Mouse (Mus musculus) C2C12 (cell line): ENCODE data around the gene Pawr. TPM values are rescaled to one million over a fixed set of nuclear protein-coding genes. Genes with fewer than 3 reads are reported as not detected.

Source experiments
- H3K27me3 ChIP-seq: one replicate; pipeline ENCODE4 v1.6.1; 2011; ENCODE audit not compliant: control insufficient read depth, insufficient read depth, insufficient read length
- H3K36me3 ChIP-seq: one replicate; pipeline ENCODE4 v1.6.1; 2011; ENCODE audit not compliant: control insufficient read depth, insufficient read depth
- H3K4me3 ChIP-seq: one replicate; pipeline ENCODE4 v1.5.1; 2011; ENCODE audit warnings: mild to moderate bottlenecking, control low read depth; ENCODE audit not compliant: poor library complexity, insufficient read depth, severe bottlenecking
- H3K79me2 ChIP-seq: one replicate; pipeline ENCODE4 v1.6.1; 2011; ENCODE audit not compliant: control insufficient read depth, insufficient read depth
- H3K79me3 ChIP-seq: one replicate; pipeline ENCODE4 v1.6.1; 2011; ENCODE audit warnings: low read depth, control low read depth
- H3ac ChIP-seq: one replicate; pipeline ENCODE3; 2011; ENCODE audit warnings: low read depth; ENCODE audit not compliant: control insufficient read depth, insufficient read length
- CEBPB ChIP-seq: IDR thresholded peaks from one replicate; pipeline ENCODE4 v1.6.1; 2011; ENCODE audit warnings: low read depth, mild to moderate bottlenecking, control low read depth, moderate library complexity
- CTCF ChIP-seq: IDR thresholded peaks from one replicate; pipeline ENCODE4 v1.5.1; 2011; ENCODE audit not compliant: control insufficient read depth, insufficient read depth, insufficient read length
- FOSL1 ChIP-seq: IDR thresholded peaks from one replicate; pipeline ENCODE4 v1.8.0; 2011; ENCODE audit warnings: mild to moderate bottlenecking, low read length; ENCODE audit not compliant: poor library complexity, insufficient read depth, severe bottlenecking
- MAX ChIP-seq: IDR thresholded peaks from one replicate; pipeline ENCODE4 v1.6.1; 2011; ENCODE audit warnings: mild to moderate bottlenecking, control low read depth
- MYOD1 ChIP-seq: IDR thresholded peaks from one replicate; pipeline ENCODE4 v1.6.1; 2011; ENCODE audit warnings: low read depth; ENCODE audit not compliant: control insufficient read depth, insufficient read length
- MYOG ChIP-seq: IDR thresholded peaks from one replicate; pipeline ENCODE4 v1.6.1; 2011; ENCODE audit not compliant: control insufficient read depth, insufficient read length; ENCODE audit errors: extremely low read depth
- USF1 ChIP-seq: IDR thresholded peaks from one replicate; pipeline ENCODE4 v1.6.1; 2011; ENCODE audit warnings: low read depth, mild to moderate bottlenecking, control low read depth, moderate library complexity
- polyA plus RNA-seq: library from polyadenylated mRNA; unstranded; fragments of >200 nt; fragmentation: generic; extraction: Trizol; gene quantifications from one replicate; pipeline ENCODE4 v1.2.1, GENCODE M21; 2012; ENCODE audit warnings: missing spikeins

Gene Pawr
- polyA plus RNA-seq, 1 experiment: 4.2 TPM

DNA sequence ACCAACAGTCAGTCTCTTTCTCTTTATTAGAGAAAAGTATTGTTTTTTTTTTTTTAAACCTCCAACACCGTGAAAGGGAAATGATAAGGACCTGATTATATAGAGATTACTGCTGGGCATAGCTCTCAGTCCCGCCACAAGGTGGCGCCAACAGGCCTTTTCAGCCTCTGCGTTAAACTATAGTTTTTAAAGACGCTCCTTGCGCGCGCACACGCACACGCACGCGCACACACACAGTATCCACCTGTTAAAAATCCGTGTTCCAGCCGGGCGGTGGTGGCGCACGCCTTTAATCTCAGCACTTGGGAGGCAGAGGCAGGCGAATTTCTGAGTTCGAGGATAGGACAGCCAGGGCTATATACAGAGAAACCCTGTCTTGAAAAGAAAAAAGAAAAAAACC is 31.1 kb upstream of the Pawr start:
- Histone ChIP-seq H3K36me3 (no peaks in the 10 kb centered on the region), H3K79me3 (no peaks in the 10 kb centered on the region), H3K79me2 (no peaks in the 10 kb centered on the region), H3K4me3 (no peak overlapping the region), H3K27me3 (no peaks in the 10 kb centered on the region), H3ac (no peak overlapping the region)
- TF ChIP-seq USF1 (no peak), CTCF (peak; percentile 39)

DNA sequence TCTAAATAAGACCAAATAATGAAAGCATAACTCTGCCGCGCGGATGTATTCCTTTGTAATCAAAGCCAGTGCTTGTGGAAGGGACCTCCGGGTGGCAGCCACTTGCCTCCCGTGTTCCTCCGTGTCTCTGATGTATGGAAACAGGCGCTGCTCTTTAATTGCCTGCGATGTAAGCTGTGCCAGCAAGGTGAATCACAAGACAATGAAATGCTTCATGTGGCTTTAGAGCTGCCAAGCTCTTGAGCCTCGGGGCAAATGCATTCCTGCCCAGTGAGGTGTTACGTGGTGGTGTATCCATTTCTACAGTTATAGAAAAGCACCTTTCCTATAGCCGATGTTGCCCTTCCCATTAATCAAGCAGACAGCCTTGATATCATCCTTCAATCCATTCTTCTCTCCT is 24.1 kb upstream of the Pawr start:
- no peaks in the 10 kb centered on the region for H3K27me3 ChIP-seq
- no peaks in the 10 kb centered on the region for H3K79me3 ChIP-seq
- no peaks in the 10 kb centered on the region for H3K36me3 ChIP-seq
- no peak overlapping the region for H3K4me3 ChIP-seq
- TF ChIP-seq MAX (no peak), USF1 (no peak), MYOG (no peak), MYOD1 (no peak), CTCF (no peak), CEBPB (no peak), FOSL1 (no peak)
- H3ac ChIP-seq: no peak overlapping the region
- H3K79me2 ChIP-seq: no peaks in the 10 kb centered on the region

- TF ChIP-seq CTCF: no peak
- no peak for TF ChIP-seq MAX
- no peak for TF ChIP-seq USF1
- no peak for TF ChIP-seq FOSL1
- TF ChIP-seq MYOD1: no peak
- TF ChIP-seq CEBPB: no peak
- TF ChIP-seq MYOG: no peak
- H3K27me3 ChIP-seq: no peaks in the 10 kb centered on the region
- H3K79me2 ChIP-seq: no peaks in the 10 kb centered on the region
- no peak overlapping the region for H3K4me3 ChIP-seq
- no peaks in the 10 kb centered on the region for H3K36me3 ChIP-seq
- no peak overlapping the region for H3ac ChIP-seq
- no peaks in the 10 kb centered on the region for H3K79me3 ChIP-seq
These were observed 21.7 kb upstream of the Pawr start for GRCm38 (mm10) chr10:108310195-108310594.

GRCm38 (mm10) chr10:108311396-108311795 is 20.5 kb upstream of the Pawr start:
- Histone ChIP-seq H3K79me2 (no peaks in the 10 kb centered on the region), H3K27me3 (no peaks in the 10 kb centered on the region), H3K36me3 (no peaks in the 10 kb centered on the region), H3ac (no peak overlapping the region), H3K79me3 (no peaks in the 10 kb centered on the region), H3K4me3 (no peak overlapping the region)
- TF ChIP-seq MAX: no peak
- TF ChIP-seq CTCF: no peak
- TF ChIP-seq MYOD1: no peak
- TF ChIP-seq CEBPB: no peak
- no peak for TF ChIP-seq USF1
- TF ChIP-seq FOSL1: no peak
- TF ChIP-seq MYOG: no peak

DNA sequence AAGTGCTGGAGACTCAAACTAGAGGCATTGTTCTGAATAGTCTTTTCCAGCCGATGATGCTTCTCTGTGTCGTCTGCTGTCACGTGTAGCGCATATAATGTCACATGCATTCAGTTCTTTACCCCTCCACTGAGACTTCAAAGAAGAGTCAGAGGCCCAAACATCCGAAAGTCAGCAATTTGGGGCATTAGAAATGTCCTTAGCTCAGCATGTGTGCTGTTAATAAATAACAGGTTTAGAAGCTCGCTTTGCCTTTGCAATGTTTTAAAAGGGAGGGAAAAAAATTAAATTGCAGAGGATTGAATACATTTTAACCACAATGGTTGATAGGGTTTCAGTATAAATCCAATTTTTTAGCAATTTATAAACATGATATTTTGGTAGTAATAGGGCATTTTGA is 18.1 kb upstream of the Pawr start:
- TF ChIP-seq MYOD1: no peak
- TF ChIP-seq FOSL1: no peak
- TF ChIP-seq MAX: no peak
- no peak for TF ChIP-seq CTCF
- no peak for TF ChIP-seq CEBPB
- TF ChIP-seq USF1: no peak
- no peak for TF ChIP-seq MYOG
- H3ac ChIP-seq: no peak overlapping the region
- no peaks in the 10 kb centered on the region for H3K36me3 ChIP-seq
- no peak overlapping the region for H3K4me3 ChIP-seq
- no peaks in the 10 kb centered on the region for H3K27me3 ChIP-seq
- no peaks in the 10 kb centered on the region for H3K79me3 ChIP-seq
- H3K79me2 ChIP-seq: no peaks in the 10 kb centered on the region

DNA sequence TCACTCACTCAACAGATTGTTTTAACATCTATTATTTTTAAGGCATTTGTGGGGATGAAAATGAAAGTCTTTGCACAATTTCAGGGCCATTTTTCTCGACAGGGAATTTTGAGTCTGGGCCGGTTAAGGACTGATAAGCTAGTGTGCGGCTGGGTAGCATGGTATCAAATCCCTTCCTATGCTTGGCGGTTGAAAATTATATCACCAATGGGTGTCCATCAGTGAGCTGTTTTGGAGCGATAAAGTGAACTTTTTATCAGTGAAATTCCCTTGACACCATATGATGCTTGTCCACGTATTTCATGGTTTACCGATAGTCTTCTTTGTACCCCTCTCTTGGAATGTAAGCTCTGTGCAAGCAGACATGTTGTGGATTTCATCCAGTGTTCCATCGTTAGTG is 17.5 kb upstream of the Pawr start:
- no peaks in the 10 kb centered on the region for H3K79me3 ChIP-seq
- H3K27me3 ChIP-seq: no peaks in the 10 kb centered on the region
- no peak overlapping the region for H3K4me3 ChIP-seq
- no peak overlapping the region for H3ac ChIP-seq
- no peaks in the 10 kb centered on the region for H3K79me2 ChIP-seq
- TF ChIP-seq CTCF (no peak), MYOD1 (no peak), MAX (no peak), CEBPB (no peak), USF1 (no peak), FOSL1 (no peak), MYOG (no peak)
- H3K36me3 ChIP-seq: no peaks in the 10 kb centered on the region
